Mouse (Mus musculus): ENCODE data around the gene Syne2. TPM values are rescaled to one million over a fixed set of nuclear protein-coding genes. Genes with fewer than 3 reads are reported as not detected.

Syne2 gene
- total RNA-seq, 2 experiments from 2014 or later, result 33.4 to 40.0 TPM

- no peak for DNase-seq
- intact Hi-C loops (cut with DNase I), result loop anchor here (5.0 kb wide), 1 partner anchor 118 kb away; no protein-coding TSS in a partner anchor
Measured at GRCm38 (mm10) chr12:75915694-75916093, 97.8 kb downstream of the Syne2 start.

DNA sequence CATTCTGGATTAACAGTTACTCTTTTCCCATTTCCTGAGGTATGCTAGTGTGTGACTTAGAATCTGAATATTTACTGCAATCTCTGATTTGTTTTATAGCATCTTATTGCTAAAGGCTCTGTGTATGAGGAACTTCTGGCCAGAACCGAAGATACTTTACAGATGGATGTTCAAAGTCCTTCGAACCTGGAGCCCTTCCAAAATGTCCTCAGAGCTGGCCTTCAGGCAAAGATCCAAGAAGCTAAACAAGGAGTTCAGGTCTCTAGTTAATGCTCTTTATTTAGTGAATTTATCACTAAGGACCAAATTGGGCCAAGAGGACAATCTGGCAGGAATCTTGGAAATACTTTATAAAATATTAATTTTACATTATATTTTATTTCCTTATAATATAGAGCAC lies 100.5 kb downstream of the Syne2 start:
- DNase-seq, result no peak
- intact Hi-C loops (cut with DNase I), result loop anchor here (5.0 kb wide), 1 partner anchor 121 kb away; no protein-coding TSS in a partner anchor

GRCm38 (mm10) chr12:75918914-75919313 lies 101.0 kb downstream of the Syne2 start:
- intact Hi-C loops (cut with DNase I), result loop anchor here (5.0 kb wide), 1 partner anchor 122 kb away; no protein-coding TSS in a partner anchor
- DNase-seq, result peak in 1 of 2 experiments; percentile 23

GRCm38 (mm10) chr12:75922900-75923299 lies 105.0 kb downstream of the Syne2 start:
- intact Hi-C loops (cut with DNase I), result no loop called here
- DNase-seq, result no peak

GRCm38 (mm10) chr12:75924852-75925251 lies 106.9 kb downstream of the Syne2 start:
- no peak for DNase-seq
- intact Hi-C loops (cut with DNase I), result no loop called here

- DNase-seq, result no peak
- intact Hi-C loops (cut with DNase I), result no loop called here
Measured at GRCm38 (mm10) chr12:75927596-75927995, 109.7 kb downstream of the Syne2 start.

GRCm38 (mm10) chr12:75933561-75933960 lies 115.6 kb downstream of the Syne2 start:
- intact Hi-C loops (cut with DNase I), result no loop called here

DNA sequence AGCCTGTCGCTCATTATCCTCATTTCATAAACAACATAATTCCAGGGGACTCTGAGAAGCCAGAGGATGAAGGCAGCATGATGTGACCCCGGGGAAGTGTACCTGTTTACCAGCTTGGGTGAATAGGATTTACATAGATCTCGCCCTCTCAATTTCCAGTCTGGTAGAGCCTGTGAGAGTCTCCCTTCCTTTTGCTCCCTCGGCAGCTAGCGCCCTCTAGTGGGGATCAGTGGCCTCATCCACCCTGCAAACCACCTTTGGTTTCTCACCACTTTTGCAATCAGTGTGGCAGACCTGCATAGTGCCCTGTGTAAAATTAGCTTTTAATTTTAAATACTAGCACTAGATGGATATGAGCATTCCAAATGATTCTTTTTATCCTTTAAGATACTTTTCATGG lies 133.4 kb downstream of the Syne2 start:
- intact Hi-C loops (cut with DNase I), result loop anchor here (5.0 kb wide), 1 partner anchor 164 kb away; no protein-coding TSS in a partner anchor
- DNase-seq, result peak; percentile 20 to 49

More at GRCm38 (mm10) chr12:75933561-75933960, 115.6 kb downstream of the Syne2 start:
- no peak for DNase-seq

DNA sequence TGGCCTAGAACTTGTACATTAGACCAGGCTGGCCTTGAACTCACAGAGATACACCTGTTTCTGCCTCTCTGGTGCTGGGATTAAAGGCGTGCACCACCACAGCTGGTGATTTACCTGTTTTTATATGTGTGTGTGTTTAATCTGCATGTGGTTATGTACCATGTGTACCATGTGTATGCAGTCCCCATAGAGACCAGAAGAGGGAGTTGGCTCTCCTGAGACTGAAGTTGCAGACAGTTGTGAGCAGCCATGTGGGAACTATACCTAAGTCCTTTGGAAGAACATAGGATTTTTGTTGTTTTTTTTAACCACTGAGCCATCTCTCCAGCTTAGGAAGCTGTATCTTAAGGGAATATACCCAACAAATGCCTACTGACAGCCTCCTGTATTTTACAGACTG lies 134.1 kb downstream of the Syne2 start:
- DNase-seq, result no peak
- intact Hi-C loops (cut with DNase I), result loop anchor here (5.0 kb wide), 1 partner anchor 165 kb away; no protein-coding TSS in a partner anchor

DNA sequence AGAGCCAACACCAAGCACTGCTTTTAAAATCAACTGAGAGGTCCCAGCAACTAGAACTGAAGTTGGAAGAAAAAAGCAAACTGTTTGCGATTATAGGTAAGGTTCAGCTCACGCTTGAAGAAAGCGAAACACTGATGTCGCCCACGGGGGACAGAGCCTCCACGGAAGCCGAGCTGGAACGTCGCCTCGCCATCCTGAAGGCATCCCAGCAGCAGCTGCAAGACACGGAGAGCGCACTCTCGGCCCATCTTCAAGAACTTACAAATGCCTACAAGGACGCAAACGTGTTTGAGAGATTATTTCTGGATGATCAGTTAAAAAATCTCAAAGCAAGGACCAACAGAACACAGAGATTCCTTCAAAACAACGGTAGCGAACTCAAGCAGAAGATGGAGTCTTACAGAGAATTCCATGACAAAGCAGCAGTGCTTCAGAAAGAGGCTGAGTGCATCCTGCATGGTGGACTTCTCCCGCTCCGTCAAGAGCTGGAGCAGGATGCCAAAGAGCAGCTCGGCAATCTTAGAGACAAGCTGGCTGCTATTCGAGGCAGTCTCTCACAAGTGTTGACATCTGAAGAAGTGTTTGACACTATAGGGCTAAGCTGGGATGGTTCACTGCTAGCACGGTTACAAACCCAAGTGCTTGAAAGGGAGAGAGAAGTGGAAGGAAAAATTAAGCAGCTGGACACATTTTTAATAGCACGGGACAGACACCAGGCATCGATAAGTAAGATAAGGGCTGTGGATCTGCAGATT lies 148.7 kb downstream of the Syne2 start:
- intact Hi-C loops (cut with DNase I), result no loop called here
- no peak for DNase-seq

DNA sequence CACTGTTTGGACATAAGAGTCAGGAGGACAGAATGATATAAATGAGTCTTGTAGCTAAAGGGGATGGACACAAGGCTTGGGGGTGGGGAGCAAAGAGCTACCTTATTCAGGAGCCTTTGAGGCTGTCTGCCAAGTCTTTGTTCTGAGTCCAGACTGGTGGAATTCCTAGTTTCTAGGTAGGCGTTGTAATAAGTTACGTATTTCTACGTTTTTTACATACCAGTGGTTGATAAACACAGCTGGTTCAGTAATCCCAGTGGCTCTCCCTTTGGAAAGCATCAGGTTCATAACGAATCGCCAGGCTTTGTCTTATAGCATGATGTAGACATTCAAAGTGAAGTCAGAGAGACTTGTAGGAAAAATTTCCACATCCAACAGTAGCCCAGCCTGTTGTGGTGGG lies 161.1 kb downstream of the Syne2 start:
- intact Hi-C loops (cut with DNase I), result no loop called here
- no peak for DNase-seq

- intact Hi-C loops (cut with DNase I), result no loop called here
- no peak for DNase-seq
Measured at GRCm38 (mm10) chr12:75983336-75983735, 165.4 kb downstream of the Syne2 start.

DNA sequence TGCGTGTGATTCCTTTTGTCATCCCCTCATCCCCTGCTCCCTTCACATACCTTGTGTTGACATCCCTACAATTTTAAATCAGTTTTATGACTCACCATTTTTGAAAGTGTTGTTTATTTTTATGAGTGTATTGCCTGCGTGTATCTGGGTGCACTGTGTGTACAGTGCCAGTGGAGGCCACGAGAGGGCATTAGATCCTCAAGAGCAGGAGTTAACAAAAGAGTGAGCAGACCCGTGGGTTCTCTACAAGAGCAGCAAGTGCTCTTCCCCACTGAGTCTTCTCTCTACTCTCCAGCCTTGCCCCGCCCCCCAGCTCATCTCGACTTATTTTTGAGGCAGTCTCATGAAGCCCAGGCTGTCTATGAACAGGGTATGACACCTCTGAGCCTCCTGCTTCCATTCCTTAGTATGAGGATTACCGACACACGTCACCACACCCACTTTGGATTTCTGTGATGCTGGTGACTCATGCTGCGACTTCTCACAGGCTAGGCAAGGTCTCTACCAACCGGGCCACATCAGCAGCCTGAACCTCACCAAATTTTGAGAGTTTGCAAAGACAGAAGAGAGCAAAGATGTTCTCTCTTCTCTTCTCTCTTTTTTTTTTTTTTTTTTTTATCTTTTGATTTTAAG lies 174.4 kb downstream of the Syne2 start:
- intact Hi-C loops (cut with DNase I), result no loop called here
- DNase-seq, result no peak

DNA sequence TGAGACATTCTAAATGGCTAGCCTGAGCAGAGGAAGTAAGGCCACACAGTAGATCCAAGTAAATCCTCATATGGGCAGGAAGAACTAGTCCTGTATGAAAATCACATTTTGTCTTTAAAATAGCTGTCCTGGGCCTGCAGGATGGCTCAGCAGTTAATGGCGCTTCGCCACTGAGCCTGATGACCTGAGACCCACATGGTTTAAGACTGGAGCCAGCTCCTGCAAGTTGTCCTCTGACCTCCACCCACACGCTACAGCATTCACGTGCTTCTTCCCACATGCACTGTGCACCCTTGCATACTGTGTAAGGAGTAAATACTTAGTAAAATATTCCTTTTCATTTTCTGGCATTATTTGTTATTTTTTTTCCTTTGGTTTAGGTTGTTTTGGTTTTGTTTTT lies 175.0 kb downstream of the Syne2 start:
- DNase-seq, result no peak
- intact Hi-C loops (cut with DNase I), result no loop called here

GRCm38 (mm10) chr12:75995086-75995485 lies 177.2 kb downstream of the Syne2 start:
- intact Hi-C loops (cut with DNase I), result no loop called here
- DNase-seq, result no peak

DNA sequence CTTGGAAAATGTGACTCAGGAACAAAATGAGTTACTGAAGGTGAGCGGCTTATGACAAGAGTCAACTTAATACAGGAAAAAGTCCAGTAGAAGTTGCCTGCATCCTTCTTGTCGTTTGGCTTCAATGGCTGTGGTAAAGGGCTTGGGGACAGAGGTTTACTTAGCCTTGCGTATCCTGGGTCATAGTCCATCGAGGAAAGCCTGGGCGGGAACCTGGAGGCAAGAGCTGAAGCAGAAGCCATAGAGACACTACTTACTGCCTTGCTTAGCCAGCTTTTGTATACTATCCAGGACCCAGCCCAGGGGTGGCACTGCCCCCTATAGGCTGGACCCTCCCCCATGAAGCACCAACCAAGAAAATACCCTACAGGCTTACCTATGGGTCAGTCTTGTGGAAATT lies 179.6 kb downstream of the Syne2 start:
- intact Hi-C loops (cut with DNase I), result no loop called here
- DNase-seq, result no peak

DNA sequence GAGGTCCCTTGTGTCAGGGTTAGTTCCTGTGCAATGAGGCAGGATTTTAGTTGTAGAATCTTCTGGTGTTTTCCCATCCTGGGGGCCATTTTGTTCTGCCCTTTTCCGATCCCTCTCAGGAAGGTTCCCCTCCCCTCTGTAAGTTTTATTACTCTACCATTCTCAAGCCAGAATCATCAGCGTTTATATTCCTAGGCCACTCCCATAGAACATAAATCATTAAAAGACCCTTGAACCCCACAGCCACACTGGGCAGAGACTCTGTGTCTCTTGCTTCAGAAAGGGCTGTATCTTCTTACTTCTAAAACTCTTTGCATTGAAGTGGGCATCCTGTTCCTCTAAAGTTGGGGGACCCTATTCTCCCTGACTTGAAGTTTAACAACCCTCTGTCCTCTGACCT lies 180.5 kb downstream of the Syne2 start:
- no peak for DNase-seq
- intact Hi-C loops (cut with DNase I), result no loop called here

GRCm38 (mm10) chr12:76004697-76005249 lies 186.8 kb downstream of the Syne2 start:
- intact Hi-C loops (cut with DNase I), result no loop called here
- DNase-seq, result peak; percentile 8 to 13

DNA sequence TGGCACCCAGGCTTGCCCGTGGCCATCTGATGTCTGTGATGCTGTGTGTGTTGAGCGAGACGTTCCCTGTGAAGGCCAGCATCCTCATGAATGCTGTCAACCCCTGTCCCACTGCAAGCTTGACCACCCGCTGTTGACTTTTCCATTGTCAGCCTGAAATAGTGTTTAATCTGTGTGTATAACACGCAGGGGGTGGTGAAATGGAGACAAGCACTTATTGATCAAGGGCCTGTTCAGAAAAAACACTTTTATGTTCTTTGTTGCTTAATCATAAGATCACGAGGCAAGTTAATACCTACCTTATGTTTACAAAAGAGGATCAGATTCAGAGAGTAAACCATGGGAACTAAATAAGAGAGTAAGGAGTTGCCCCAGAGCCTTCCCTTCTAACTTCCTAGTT lies 191.1 kb downstream of the Syne2 start:
- no peak for DNase-seq
- intact Hi-C loops (cut with DNase I), result no loop called here

- DNase-seq, result no peak
- intact Hi-C loops (cut with DNase I), result no loop called here
Measured at GRCm38 (mm10) chr12:76012789-76013188, 194.9 kb downstream of the Syne2 start.

DNA sequence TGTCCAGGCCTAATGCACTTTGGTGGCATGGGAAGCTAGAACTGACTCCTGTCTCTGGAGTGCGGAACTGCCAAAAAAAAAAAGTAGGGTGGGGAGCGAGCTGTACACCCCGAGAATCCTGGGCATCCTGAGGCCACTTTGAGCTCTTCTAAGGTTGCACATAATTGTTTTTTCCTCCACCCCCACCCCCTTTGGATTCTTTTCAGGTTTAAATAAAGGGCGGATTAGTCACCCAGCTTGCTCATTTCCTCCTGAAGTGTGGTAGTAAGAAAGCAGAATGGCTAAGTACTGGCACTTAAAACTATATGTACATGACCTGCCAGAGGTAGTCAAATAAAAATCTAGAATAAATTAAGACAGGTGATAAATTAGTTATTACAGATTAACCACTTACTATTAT lies 195.5 kb downstream of the Syne2 start:
- intact Hi-C loops (cut with DNase I), result no loop called here
- DNase-seq, result no peak

GRCm38 (mm10) chr12:76015026-76015425 lies 197.1 kb downstream of the Syne2 start:
- DNase-seq, result no peak
- intact Hi-C loops (cut with DNase I), result loop anchor here (5.0 kb wide), 1 partner anchor 228 kb away; no protein-coding TSS in a partner anchor

All from heart, postnatal 36 days (tissue).